Mouse (Mus musculus): ENCODE data around the gene Sgsh. TPM values are rescaled to one million over a fixed set of nuclear protein-coding genes. Genes with fewer than 3 reads are reported as not detected.

Sgsh gene
- polyA plus RNA-seq, 1 experiment from 2014 or later = 12.6 TPM

DNA sequence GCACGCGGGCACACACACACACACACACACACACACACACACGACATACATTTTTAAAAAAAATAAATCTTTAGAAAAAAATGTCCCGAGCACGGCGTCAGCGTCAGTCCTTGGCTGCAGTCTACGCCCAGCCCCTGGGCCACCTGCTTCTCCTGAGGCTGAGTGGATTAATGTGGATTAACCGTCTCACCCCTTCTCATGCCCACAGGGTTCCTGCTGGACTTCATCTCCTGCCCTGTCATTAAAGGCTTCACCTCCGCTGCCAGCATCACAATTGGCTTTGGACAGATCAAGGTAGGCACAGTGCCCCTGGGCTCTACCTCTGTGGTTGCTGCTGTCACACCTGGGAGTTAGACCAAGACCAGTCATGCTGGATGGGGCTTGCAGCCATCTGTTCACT lies 3.8 kb upstream of the Sgsh start:
- no peak for DNase-seq (ENCODE audit: low spot score)
- Histone ChIP-seq H3K9ac (replicated peaks; ENCODE audit: low read depth) (no peak overlapping the region), H3K27ac (ENCODE audit: low read length) (no peak overlapping the region), H3K9me3 (ENCODE audit: low read length) (no peaks in the 10 kb centered on the region), H3K27me3 (replicated peaks; ENCODE audit: insufficient read depth, low read length) (no peaks in the 10 kb centered on the region), H3K4me1 (ENCODE audit: insufficient read depth, low read depth, low read length) (peaks cover 7% of the 10 kb centered on the region; the same call in 1 of the 2 replicates), H3K36me3 (ENCODE audit: insufficient read depth, low read length) (no peaks in the 10 kb centered on the region), H3K4me3 (ENCODE audit: low read depth, low read length) (no peak overlapping the region), H3K4me2 (replicated peaks; ENCODE audit: low read depth, low read length) (no peak overlapping the region)
- ATAC-seq = no peak
- 87% methylated on average over 10 of the region's 10 CpGs for WGBS
- TF ChIP-seq EP300 (IDR thresholded peaks at IDR 0.05) (no peak), CTCF (IDR thresholded peaks at IDR 0.05) (no peak)

- Histone ChIP-seq H3K4me1 (ENCODE audit: insufficient read depth, low read depth, low read length) (peaks cover 7% of the 10 kb centered on the region; the same call in 1 of the 2 replicates), H3K27ac (ENCODE audit: low read length) (peak overlapping the region; percentile 88), H3K36me3 (ENCODE audit: insufficient read depth, low read length) (no peaks in the 10 kb centered on the region), H3K4me2 (replicated peaks; ENCODE audit: low read depth, low read length) (peak overlapping the region; percentile 79), H3K9ac (replicated peaks; ENCODE audit: low read depth) (peak overlapping the region; percentile 66), H3K4me3 (ENCODE audit: low read depth, low read length) (peak overlapping the region; percentile 69), H3K27me3 (replicated peaks; ENCODE audit: insufficient read depth, low read length) (no peaks in the 10 kb centered on the region), H3K9me3 (ENCODE audit: low read length) (no peaks in the 10 kb centered on the region)
- ATAC-seq = peak; percentile 63
- TF ChIP-seq EP300 (IDR thresholded peaks at IDR 0.05) (peak; percentile 55), CTCF (IDR thresholded peaks at IDR 0.05) (no peak)
- peak; percentile 64 for DNase-seq (ENCODE audit: low spot score)
- WGBS = 2% methylated on average over 23 of the region's 23 CpGs
Observed at GRCm38 (mm10) chr11:119354798-119355442, 416 bp downstream of the Sgsh start.

GRCm38 (mm10) chr11:119353946-119354345 lies 1.4 kb downstream of the Sgsh start:
- Histone ChIP-seq H3K4me1 (ENCODE audit: insufficient read depth, low read depth, low read length) (peaks cover 7% of the 10 kb centered on the region; the same call in 1 of the 2 replicates), H3K27me3 (replicated peaks; ENCODE audit: insufficient read depth, low read length) (no peaks in the 10 kb centered on the region), H3K4me2 (replicated peaks; ENCODE audit: low read depth, low read length) (no peak overlapping the region), H3K4me3 (ENCODE audit: low read depth, low read length) (no peak overlapping the region), H3K9me3 (ENCODE audit: low read length) (no peaks in the 10 kb centered on the region), H3K36me3 (ENCODE audit: insufficient read depth, low read length) (no peaks in the 10 kb centered on the region), H3K27ac (ENCODE audit: low read length) (no peak overlapping the region), H3K9ac (replicated peaks; ENCODE audit: low read depth) (no peak overlapping the region)
- WGBS = 78% methylated on average over 4 of the region's 4 CpGs
- TF ChIP-seq CTCF (IDR thresholded peaks at IDR 0.05) (no peak), EP300 (IDR thresholded peaks at IDR 0.05) (no peak)
- DNase-seq (ENCODE audit: low spot score) (no peak), ATAC-seq (no peak)

DNA sequence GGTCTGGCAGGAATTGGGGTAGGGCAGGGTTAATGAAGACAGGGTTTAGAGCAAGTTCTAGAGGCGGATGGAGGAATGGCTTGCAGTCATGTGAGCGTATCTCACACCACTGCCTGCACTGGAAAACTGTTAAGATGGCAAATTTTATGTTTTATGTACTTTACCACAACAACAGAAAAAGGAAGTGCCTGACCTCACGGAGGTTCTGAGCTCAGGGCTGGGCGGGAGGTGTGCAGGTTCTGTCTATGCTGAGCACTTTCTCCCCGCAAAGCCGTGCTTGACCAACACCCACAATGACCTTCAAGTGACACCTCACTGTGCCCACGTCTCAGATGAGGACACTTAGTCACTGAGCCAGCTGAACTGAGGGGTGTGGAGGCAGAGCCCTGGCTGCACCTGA lies 3.2 kb downstream of the Sgsh start:
- ATAC-seq = no peak
- Histone ChIP-seq H3K4me1 (ENCODE audit: insufficient read depth, low read depth, low read length) (peaks cover 7% of the 10 kb centered on the region; the same call in 1 of the 2 replicates), H3K9me3 (ENCODE audit: low read length) (no peaks in the 10 kb centered on the region), H3K4me2 (replicated peaks; ENCODE audit: low read depth, low read length) (no peak overlapping the region), H3K27ac (ENCODE audit: low read length) (no peak overlapping the region), H3K4me3 (ENCODE audit: low read depth, low read length) (no peak overlapping the region), H3K9ac (replicated peaks; ENCODE audit: low read depth) (no peak overlapping the region), H3K36me3 (ENCODE audit: insufficient read depth, low read length) (no peaks in the 10 kb centered on the region), H3K27me3 (replicated peaks; ENCODE audit: insufficient read depth, low read length) (no peaks in the 10 kb centered on the region)
- 62% methylated on average over 7 of the region's 7 CpGs for WGBS
- no peak for TF ChIP-seq EP300 (IDR thresholded peaks at IDR 0.05)
- TF ChIP-seq CTCF (IDR thresholded peaks at IDR 0.05) = no peak
- DNase-seq (ENCODE audit: low spot score) = no peak

GRCm38 (mm10) chr11:119347125-119347524 lies 8.2 kb downstream of the Sgsh start:
- no peak overlapping the region for H3K4me2 ChIP-seq (replicated peaks; ENCODE audit: low read depth, low read length)
- no peak overlapping the region for H3K9ac ChIP-seq (replicated peaks; ENCODE audit: low read depth)
- H3K4me3 ChIP-seq (ENCODE audit: low read depth, low read length) = no peak overlapping the region
- DNase-seq (ENCODE audit: low spot score) (no peak), ATAC-seq (no peak)
- H3K36me3 ChIP-seq (ENCODE audit: insufficient read depth, low read length) = no peaks in the 10 kb centered on the region
- 87% methylated on average over 4 of the region's 4 CpGs for WGBS
- no peak for TF ChIP-seq EP300 (IDR thresholded peaks at IDR 0.05)
- H3K27ac ChIP-seq (ENCODE audit: low read length) = no peak overlapping the region
- H3K9me3 ChIP-seq (ENCODE audit: low read length) = no peaks in the 10 kb centered on the region
- H3K4me1 ChIP-seq (ENCODE audit: insufficient read depth, low read depth, low read length) = no peaks in the 10 kb centered on the region
- H3K27me3 ChIP-seq (replicated peaks; ENCODE audit: insufficient read depth, low read length) = no peaks in the 10 kb centered on the region

- no peaks in the 10 kb centered on the region for H3K27me3 ChIP-seq (replicated peaks; ENCODE audit: insufficient read depth, low read length)
- no peak overlapping the region for H3K4me2 ChIP-seq (replicated peaks; ENCODE audit: low read depth, low read length)
- DNase-seq (ENCODE audit: low spot score) = no peak
- WGBS = 61% methylated on average over 6 of the region's 6 CpGs
- no peaks in the 10 kb centered on the region for H3K4me1 ChIP-seq (ENCODE audit: insufficient read depth, low read depth, low read length)
- H3K27ac ChIP-seq (ENCODE audit: low read length) = no peak overlapping the region
- TF ChIP-seq CTCF (IDR thresholded peaks at IDR 0.05) (no peak), EP300 (IDR thresholded peaks at IDR 0.05) (no peak)
- H3K36me3 ChIP-seq (ENCODE audit: insufficient read depth, low read length) = no peaks in the 10 kb centered on the region
- no peaks in the 10 kb centered on the region for H3K9me3 ChIP-seq (ENCODE audit: low read length)
- no peak for ATAC-seq
- H3K9ac ChIP-seq (replicated peaks; ENCODE audit: low read depth) = no peak overlapping the region
- H3K4me3 ChIP-seq (ENCODE audit: low read depth, low read length) = no peak overlapping the region
Observed at GRCm38 (mm10) chr11:119344865-119345264, 10.5 kb downstream of the Sgsh start.

Data from lung, postnatal 0 days (tissue).